Mouse (Mus musculus): Measurements from ENCODE around the gene Thap2.
A peak's percentile ranks its signal among the peaks of the same experiment; 100 is the strongest.

The Thap2 gene

GRCm38 (mm10) chr10:115384221-115385017, at the start of gene Thap2, which contains the start of gene Zfc3h1:
Gene Thap2 (minus strand): TSS chr10:115384443.
Gene Zfc3h1 (plus strand): TSS chr10:115384959.
- peak; percentile 99 for DNase-seq

GRCm38 (mm10) chr10:115425351-115425750, 41.1 kb upstream of the Thap2 start:
- no peak for DNase-seq

GRCm38 (mm10) chr10:115421976-115422375, 37.7 kb upstream of the Thap2 start:
- DNase-seq, result no peak

GRCm38 (mm10) chr10:115414056-115414455, 29.8 kb upstream of the Thap2 start:
- no peak for DNase-seq

- DNase-seq, result no peak
Observed at GRCm38 (mm10) chr10:115413496-115413895, 29.3 kb upstream of the Thap2 start.

GRCm38 (mm10) chr10:115406393-115406792, 22.1 kb upstream of the Thap2 start:
- DNase-seq, result peak; percentile 74

GRCm38 (mm10) chr10:115391896-115392295, 7.7 kb upstream of the Thap2 start:
- no peak for DNase-seq

- DNase-seq, result no peak
Observed at GRCm38 (mm10) chr10:115391076-115391475, 6.8 kb upstream of the Thap2 start.

GRCm38 (mm10) chr10:115387891-115388290, 3.6 kb upstream of the Thap2 start:
- no peak for DNase-seq

- DNase-seq, result peak; percentile 79
Observed at GRCm38 (mm10) chr10:115385018-115386002, 1.1 kb upstream of the Thap2 start.

GRCm38 (mm10) chr10:115383644-115384220, 511 bp downstream of the Thap2 start:
- DNase-seq, result no peak

GRCm38 (mm10) chr10:115382846-115383643, 1.2 kb downstream of the Thap2 start:
- no peak for DNase-seq

GRCm38 (mm10) chr10:115381506-115382084, 2.6 kb downstream of the Thap2 start:
- DNase-seq, result no peak

- DNase-seq, result no peak
Observed at GRCm38 (mm10) chr10:115363151-115363550, 21.1 kb downstream of the Thap2 start.

- DNase-seq, result no peak
Observed at GRCm38 (mm10) chr10:115362623-115362964, 21.6 kb downstream of the Thap2 start.

GRCm38 (mm10) chr10:115361840-115362622, 22.2 kb downstream of the Thap2 start, which contains the start of gene Tmem19:
Gene Tmem19 (minus strand): TSS chr10:115362501.
- DNase-seq, result peak; percentile 98

- no peak for DNase-seq
Observed at GRCm38 (mm10) chr10:115359066-115359465, 25.2 kb downstream of the Thap2 start.

GRCm38 (mm10) chr10:115358216-115358919, 25.9 kb downstream of the Thap2 start:
- no peak for DNase-seq

- no peak for DNase-seq
Observed at GRCm38 (mm10) chr10:115356106-115356505, 28.1 kb downstream of the Thap2 start.

- no peak for DNase-seq
Observed at GRCm38 (mm10) chr10:115355016-115355415, 29.2 kb downstream of the Thap2 start.

Data from lung, postnatal 10 days (tissue).